Mouse (Mus musculus): ENCODE data around the gene Rab33a. TPM values are rescaled to one million over a fixed set of nuclear protein-coding genes. Genes with fewer than 3 reads are reported as not detected.
A peak's percentile ranks its signal among the peaks of the same experiment; 100 is the strongest.

Gene Rab33a
- 10 to 100 TPM; 17.3 to 24.4 (median 20.3) TPM for total RNA-seq (2022)

DNA sequence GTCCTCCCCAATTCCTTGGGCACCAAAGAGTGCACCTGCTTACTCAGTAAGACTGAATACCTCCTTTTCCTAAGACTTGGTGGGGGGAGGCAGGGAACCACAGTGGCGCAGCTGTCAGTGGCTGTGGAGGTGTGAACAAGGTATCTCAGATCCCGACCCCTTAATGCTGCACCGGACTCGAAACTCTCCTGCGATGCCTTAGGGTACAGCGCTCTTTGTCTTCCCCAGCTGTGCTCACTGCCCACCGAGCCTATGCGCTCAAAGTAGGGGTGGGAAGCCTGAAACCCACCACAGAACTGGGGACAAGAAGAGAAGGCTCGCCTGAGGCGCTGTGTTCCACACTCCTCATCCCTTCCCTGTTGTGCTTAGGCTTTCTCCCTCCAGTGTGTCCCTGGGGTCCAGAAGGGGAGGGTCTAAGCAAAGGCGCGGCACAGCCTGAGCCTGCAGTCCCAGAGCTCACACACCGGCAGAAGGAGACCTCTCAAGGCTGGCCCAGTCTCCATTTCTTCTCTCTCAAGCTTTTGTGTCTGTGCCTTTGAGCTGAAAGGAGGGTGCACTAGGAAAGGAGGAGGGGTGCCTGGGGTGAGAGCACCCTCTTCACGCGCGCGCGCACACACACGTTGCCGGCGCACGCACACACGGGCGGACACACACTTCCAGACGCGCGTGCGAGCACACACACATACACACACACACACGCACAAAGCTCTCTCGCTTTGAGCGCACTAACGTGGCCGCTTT lies at the start of gene Rab33a:
TSS of gene Rab33a (plus strand) at position 478 of the 741 bp plus-strand sequence.
- peak; percentile 25 to 37 for DNase-seq (ENCODE audit: low spot score in 2 of 2)

DNA sequence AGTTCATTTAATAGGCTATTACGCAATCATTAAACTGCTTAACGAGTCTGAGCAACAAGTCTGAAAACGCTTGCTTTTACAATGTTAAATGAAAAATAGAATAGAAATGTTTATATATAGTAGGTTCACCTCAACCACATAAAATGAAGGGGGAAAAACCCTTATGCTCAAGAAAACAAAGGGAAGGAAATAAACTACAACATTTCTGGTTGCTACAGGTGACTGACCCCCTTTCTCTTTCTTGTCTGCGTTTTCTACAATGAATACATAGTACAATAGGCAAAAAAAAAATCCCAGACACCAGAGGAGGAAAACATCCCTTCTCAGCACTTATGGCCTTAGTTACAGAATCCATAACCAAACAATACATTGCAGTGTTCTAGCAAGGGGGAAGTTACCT lies 38.0 kb upstream of the Rab33a start:
- no peak for DNase-seq (ENCODE audit: low spot score in 2 of 2)

DNA sequence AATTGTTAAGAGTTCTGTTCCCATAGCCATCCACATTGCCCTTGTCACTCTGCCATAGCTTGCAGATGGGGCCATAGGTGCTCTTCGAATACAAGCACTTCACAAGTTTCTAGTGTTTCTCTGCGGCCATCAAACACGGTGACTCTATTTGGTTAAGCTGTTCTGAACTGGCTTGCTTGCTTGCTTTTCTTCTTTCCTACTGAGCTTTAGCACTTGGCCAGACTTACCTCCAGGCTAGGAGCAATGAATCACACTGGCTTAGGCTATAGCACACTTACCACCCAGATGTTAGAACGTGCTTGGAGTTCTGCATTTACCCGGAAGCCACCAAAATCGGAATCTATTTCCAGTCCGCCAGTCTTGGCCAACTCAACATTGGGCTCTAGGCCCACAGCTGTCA lies 37.4 kb upstream of the Rab33a start:
- no peak for DNase-seq (ENCODE audit: low spot score in 2 of 2)

DNA sequence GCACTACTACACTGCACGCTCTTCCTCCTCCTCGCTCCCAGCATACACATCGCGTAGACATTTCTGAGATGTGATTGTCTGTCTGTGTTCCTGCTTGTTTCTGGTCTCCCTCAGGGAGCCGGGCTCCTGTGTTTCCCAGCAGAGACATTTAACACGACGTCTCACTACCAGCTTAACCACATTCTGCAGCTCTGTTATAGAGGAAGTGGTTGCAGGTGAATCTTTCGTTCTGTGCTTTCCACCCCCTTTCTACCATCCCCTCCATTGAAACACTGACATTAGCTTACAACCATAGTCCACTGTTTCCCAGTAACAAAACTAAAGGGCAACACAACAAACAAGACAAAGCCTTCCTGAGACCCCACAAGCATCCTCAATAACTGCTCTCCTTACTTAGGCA lies 25.3 kb upstream of the Rab33a start:
- DNase-seq (ENCODE audit: low spot score in 2 of 2) = no peak

DNA sequence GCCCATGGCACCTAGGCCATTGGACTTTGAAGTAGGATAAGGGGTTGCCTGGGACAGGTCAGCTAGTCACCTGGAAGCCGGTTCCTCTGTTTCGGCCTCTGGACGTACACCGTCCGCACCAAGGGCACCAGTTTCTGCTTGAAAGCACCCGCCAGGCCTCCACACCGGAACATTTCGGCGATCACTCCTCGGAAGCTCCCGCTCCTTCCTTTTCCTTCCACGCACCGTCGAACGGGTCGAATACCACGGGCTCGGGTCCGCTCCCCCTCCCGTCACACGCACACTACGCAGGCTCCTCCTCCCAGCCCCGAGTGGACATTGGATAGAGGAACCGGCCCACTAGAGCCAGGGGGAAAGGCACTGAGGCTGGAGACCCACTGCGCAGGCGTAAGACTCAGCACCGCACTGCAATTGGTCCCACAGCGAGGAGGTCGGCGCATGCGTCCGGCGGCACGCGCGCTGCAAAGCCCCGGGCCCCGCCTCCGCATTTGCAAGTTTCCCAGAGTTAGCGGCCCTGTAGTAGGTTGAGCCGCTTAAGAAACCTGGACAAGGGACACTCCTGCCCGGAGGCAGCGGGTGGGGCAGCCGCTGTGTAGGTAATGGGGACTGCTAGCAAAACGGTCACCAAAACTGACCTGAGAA lies 5.8 kb upstream of the Rab33a start, which contains the start of gene Aifm1:
TSS of gene Aifm1 (minus strand) at position 398 of the 642 bp plus-strand sequence.
- DNase-seq (ENCODE audit: low spot score in 2 of 2) = peak; percentile 87 to 90

DNA sequence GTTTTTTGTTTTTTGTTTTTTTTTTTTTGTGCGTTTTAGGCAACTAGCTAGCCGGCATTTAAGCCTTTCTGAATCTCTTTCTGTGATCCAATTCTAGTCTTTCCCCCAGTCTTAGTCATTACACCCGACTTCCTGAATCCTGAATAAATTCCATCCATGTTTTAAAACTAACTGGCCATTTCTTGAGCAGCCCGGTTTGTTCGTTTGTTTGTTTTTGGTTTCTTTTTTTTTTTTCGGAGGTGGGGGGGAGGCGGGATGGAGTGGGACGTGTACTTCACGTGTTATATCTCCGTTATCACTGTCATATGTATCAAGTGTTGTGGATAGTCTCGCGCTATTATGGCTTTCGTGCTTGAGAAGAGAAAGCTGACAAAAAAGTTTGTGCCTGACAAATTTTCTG lies 5.3 kb upstream of the Rab33a start:
- no peak for DNase-seq (ENCODE audit: low spot score in 2 of 2)

DNA sequence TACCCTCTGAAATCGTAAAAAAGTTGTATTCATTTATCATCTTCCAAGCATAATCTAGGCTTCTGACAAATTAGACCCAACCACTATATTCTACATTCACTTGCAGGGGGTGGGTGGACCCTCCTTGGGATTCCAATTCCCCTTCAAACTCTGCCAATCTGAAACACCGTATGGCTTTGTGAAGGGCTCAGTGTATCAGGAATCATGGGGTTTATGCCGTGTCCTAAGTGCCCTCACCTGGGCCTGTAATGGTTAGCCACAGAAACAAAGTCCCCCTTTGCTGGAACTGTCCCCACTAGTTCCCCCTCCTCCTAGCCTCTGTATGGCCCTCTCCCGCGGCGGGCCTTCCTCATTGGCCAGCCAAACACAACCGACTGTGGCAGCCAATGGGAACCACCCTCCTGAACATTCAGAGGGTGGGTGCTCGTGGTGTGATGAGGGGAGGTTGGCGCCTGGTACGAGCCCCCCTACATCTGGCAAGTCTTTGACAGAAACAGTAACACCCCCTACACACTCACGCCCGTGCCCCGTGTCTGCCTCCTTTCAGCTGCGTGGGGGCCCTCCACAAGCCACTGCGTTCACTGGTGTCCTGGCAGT lies 776 bp upstream of the Rab33a start:
- DNase-seq (ENCODE audit: low spot score in 2 of 2) = peak; percentile 20 to 54

DNA sequence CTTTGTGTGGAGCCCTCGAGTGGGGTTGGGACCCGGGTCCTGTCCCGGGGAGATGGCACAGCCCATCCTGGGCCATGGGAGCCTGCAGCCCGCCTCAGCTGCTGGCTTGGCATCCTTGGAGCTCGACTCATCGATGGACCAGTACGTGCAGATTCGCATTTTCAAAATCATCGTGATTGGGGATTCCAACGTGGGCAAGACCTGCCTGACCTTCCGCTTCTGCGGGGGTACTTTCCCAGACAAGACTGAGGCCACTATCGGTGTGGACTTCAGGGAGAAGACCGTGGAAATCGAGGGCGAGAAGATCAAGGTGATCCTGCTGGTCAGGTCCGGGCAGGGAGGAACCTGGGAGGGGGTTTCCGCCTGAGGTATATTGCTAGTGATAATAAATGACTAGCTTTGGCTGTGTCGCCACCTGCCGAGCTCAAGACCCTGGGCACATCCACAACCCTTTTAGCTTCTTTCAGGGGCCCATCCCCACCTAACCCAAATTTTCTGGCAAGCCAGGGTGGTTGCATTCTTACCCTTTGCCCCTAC lies 532 bp downstream of the Rab33a start:
- DNase-seq (ENCODE audit: low spot score in 2 of 2) = no peak

DNA sequence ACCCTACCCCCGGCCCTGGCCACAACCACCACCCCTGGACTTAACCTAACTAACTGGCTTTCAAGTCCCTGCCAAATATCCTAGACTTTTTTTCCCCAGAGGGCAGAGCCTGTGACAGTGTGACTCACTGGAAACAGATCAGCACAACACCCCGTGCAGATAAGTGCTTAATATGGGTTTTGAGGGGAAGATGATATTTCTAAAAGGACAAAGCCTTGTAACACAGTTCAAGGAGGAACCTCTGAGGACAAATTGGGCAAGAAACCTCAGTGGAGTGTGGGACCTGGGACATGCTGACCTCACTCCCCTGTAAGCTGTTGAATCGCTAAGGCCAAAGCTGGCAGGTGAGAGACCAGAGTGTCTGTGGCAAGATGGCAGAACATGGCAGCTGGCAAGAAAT lies 2.6 kb downstream of the Rab33a start:
- no peak for DNase-seq (ENCODE audit: low spot score in 2 of 2)

DNA sequence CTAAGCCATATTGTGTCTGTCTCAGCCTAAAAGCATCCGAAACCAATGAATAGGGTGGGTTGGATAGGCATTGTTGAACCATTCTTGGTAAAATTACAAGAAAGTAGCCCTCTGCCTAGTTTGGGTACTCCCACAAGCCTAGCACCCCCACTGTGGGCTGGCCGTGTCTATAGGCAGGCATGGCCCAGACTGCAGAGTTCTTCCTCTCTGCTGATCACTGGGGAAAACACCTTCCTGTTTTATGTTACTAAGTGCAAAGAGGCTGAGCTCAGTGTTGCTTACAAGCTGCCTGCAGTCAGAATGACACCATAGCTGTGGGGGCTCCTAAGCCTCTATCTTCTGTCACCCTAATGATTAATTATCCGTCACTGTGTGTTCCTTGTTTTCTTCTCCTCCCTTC lies 4.4 kb downstream of the Rab33a start:
- DNase-seq (ENCODE audit: low spot score in 2 of 2) = no peak

DNA sequence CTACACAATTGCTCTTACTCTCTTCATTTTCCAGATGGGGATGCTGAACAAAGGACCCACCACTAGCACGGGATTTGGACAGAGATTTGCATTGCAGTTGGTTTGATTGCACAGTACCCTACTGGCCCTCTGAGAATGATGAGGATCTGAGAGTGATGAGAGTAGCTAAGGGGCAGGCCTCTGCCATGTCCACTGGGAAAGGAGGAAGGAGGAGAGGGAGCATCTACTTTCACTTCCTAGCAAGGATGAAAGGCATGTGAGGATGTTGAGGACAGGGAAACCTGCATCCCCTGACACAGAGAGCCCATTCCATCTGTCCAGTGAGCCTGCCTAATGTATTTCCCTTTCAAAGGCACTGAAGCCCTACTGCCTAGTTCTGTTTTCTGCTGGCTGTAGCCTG lies 6.2 kb downstream of the Rab33a start:
- no peak for DNase-seq (ENCODE audit: low spot score in 2 of 2)

DNA sequence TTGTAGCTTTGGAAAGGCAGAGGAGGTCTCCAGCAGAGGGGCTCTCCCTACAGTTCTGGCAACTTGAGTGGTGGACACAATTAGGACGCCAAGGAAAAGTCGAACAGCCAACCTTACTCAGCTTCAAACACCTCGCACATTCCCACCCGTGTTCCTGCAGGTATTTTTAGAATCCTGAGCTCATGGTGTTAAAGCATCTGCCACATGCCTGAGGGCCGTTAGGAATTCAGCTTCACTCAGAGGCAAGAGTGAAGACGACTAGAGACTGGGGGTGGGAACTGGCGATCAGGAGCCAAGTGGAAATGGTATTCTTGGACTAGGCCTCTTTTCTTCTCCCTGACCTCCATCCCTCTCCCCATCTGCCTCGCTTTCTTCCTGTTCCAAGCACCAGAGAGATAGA lies 6.8 kb downstream of the Rab33a start:
- DNase-seq (ENCODE audit: low spot score in 2 of 2) = no peak

DNA sequence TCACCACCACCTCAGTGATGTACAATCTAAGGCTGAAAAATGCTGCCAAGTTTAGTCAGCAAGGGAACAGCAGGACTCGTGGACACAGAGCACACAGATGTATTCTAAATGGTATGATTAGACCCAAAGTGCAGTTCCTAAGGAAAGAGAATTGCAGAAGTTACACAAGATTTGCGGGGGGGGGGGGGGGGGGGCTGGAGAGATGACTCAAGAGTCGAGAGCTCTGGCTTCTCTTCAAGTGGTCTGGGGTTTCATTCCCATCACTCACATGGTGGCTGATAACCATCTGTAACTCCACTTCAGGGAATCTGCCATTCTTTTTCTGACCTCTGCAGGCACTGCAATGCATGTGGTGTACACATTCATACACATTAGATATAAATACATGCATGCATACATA lies 7.3 kb downstream of the Rab33a start:
- no peak for DNase-seq (ENCODE audit: low spot score in 2 of 2)

DNA sequence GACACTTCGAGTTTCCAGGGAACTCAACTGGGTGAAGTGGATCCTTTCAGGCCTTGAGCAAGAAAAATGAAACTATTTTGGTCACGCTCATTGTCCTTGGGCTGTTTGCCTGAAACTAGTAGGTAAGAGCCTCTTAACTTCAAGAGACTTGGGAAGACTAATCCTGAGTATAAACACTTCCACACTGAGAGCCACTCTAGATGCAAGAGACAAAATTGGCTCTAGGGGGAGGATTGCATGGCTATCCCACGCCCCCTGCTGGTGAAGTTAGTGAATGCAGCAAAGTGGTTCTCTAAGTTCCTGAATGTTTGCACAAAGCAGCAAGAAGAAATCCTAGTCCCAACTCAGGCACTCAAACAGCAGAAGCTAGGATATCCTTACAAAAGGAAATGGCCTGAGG lies 13.1 kb downstream of the Rab33a start:
- peak; percentile 56 to 80 for DNase-seq (ENCODE audit: low spot score in 2 of 2)

Other genes with a start within 250 kb of the Rab33a start
- 10 to 100 TPM; 16.2 to 20.8 (median 19.0) TPM for gene Bcorl1, start 177.9 kb upstream of the Rab33a start, total RNA-seq (2022)
- 1 to 10 TPM; 1.0 to 3.1 (median 1.9) TPM for gene Elf4, start 56.2 kb upstream of the Rab33a start, total RNA-seq (2022)
- 10 to 100 TPM; 24.5 to 30.3 (median 26.9) TPM for gene Aifm1, start 5.7 kb upstream of the Rab33a start, total RNA-seq (2022)
- 10 to 100 TPM; 21.8 to 25.2 (median 23.3) TPM for gene Zfp280c, start 75.2 kb downstream of the Rab33a start, total RNA-seq (2022)
- gene Slc25a14, start 104.1 kb downstream of the Rab33a start, total RNA-seq (2022) = 10 to 100 TPM; 47.6 to 60.8 (median 57.0) TPM
- gene Gpr119, start 155.2 kb downstream of the Rab33a start, total RNA-seq (2022) = not detected
- 1 to 10 TPM; 4.3 to 6.2 (median 4.7) TPM for gene Rbmx2, start 175.7 kb downstream of the Rab33a start, total RNA-seq (2022)

All from layer of hippocampus, adult 8-10 months (tissue).